Mouse (Mus musculus) heart, adult 18-20 months (tissue): ENCODE measurements at regions not wholly inside any gene's neighbourhood (a gene's known extent, or its start where the extent isn't known, plus 50 kb on each side); places are given as distances from the start of the nearest gene placed in this dataset.
"Not testable (repeated sequence)": the region's sequence is repeated elsewhere in the genome, so short reads cannot be mapped to it uniquely, and the experiment has no call there.

Source experiments
- DNase-seq, 2 experiments: peaks; one replicate each; pipeline ENCODE4 v3.0.0; 2021 to 2022; ENCODE audit warnings: mixed read lengths in 1 of 2

DNA sequence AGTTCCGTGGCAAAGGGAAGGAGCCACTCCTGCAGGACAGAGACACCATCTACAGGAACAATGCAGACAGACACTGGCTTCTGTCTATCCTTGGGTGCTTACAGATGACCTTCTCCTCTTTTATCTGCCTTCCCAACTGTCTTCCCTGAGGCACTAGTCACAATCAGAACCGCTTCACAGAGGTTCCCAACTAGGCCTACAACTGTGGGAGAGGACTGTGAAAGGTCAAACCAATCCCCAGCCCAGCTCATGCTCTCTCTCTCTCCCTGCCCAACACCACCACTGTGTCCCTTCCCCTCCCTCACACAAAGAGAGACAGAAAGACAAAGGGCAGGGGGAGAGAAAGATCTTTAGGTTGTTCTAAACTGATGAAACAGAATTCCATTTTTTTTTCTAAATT is 61.3 kb downstream of the Tmem17 start:
- no peak for DNase-seq

DNA sequence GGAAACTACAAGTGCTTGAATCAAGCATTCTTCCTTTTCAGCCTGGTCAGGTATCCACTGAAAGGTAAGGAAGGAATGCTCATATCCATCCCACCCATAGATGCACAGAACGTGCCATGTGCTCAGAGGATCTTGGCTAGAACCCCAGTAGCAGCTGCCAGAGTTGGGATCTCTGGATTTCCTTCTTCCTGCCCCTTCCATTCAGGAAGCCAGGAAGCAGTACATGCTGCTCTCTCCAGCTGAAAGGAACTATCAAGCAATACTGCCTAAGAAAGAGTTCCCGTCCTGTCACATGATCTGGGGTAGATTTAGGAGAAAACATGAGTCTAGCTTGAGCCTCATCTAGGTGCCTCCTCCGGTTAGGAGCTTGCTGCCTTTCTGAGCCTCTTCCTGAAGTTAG is 61.9 kb downstream of the Tmem17 start:
- DNase-seq: peak in 1 of 2 experiments; percentile 35

DNA sequence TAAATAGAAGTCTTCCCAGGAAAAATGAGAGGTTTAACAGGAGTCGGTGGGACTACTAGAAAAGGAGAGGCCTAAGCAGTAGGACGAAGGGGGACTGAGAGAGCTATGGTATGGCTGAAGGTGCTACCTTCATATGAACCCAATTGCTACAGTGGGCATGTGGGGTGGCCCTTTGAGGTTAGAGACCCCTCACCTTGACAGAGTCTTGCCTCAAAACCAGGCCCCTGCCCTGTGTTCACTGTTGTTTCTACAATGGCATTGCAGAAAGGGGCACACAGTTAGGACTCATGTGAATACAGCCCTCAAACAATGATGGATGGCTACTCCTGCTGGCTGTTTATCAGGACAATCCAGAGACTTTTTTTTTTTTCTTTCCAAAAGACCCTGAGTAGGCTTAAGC is 62.6 kb downstream of the Tmem17 start:
- DNase-seq: no peak

DNA sequence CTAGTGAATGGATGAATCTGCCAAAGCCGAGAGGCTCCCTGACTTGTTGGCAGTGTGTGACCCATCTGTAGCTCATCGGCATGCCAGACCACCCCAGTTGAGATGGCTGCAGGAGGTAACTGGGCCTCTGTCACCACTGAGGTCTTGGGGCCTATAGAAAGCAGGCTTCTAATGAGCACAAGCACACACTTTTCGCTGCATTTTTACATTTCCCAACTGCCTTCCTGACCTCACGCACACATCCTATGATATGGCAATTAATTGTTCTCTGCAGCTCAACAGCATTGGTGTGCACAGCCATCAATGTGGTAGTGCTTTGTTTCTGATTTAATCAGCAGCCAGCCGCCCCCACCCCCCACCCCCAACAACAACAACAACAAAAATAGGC is 72.2 kb downstream of the Tmem17 start:
- DNase-seq: no peak

DNA sequence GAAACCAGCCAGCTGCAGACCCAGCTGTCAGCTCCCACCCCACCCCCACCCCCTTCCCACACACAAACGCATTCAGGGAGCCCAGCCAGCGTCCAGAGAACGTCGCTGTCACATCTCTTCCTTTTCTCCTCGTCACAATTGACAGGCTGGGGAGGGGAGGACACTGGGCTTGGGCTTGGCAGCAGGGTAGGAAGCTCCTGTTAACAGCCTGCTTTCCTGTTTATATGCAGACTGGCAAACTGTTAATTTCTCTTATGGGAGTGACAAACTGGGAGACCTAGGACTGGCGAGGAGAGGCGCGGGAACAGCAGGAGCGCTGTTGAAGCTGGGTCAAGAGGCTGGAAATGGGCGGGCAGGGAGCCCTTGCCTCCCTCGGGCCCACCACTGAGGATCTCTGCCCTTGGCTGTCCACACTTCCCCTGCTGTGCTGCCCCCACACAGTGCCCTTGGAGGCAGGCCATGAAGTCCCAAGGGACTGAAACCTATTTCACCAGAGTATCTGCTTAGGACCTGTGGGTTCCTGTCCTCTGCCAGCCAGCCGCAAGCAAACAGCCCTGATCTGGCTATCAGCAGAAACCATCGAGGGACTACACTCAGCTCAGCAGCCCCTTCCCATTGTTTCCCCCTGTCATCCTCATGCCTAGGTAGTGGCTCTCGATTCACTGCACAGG is 72.7 kb downstream of the Tmem17 start:
- DNase-seq: peak; percentile 51 to 61

DNA sequence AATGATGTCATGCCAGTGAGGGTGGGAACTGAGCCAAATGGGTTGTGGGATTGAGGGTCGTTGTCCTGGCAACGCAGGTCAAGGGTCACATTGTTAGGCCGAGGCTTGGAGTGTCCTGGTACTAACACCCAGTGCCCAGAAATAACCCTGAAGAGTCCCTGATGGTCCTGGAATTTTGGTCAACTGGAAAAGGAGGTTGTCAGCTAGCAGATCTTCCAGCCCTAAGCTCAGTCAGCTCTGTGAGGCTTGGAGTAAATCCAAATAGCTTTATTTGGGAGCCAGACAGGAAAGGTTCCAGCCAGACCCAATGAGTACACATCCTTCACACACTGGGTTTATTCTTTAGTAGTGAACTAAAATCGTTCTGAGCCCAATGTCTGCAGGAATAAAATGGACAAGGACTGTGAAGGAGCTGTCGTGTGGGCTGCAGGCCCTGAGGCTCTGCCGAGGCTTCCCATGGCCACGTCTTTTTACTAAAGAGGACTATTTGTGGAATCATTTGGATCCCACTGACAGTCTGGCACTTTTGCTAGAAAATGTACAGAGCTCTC is 75.9 kb downstream of the Tmem17 start:
- DNase-seq: peak; percentile 62 to 78

DNA sequence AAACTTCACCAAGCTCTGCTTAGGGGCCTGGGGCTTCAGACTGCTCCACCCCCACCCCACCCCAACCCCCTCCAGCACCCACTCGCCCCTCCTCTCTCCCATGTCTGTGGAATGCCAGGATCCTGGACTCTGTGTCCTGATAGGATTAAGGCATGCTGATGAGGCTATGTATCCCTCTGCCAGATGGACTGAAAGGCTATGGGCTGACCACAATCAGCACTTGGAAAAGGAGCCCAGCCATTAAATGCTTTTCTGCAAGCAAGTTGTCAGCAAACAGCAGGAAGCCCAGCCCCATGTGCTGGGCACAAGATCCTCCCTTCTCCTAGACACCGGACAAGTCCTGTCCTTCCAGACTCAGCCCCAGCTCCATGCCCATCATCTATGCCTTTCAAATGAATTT is 76.7 kb downstream of the Tmem17 start:
- DNase-seq: peak; percentile 31 to 51

DNA sequence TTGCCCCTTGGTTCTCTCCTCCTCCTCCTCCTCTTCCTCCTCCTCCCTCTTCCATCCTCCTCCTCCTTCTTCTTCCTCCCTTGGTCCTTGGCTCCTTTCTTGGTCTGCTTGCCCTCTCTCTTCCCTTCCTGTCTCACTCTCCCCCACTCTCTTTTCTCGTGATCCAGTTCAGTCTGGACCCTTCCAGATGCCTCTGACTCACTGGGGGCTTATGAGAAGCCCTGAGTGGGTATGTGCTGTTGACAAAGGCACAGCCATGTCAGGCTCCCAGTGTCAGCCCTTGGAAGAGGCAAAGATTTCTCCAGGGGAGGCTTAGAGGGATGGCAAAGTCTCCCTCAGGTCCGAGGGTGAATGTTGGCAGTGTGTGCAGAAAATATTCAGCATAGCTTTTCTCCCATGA is 78.0 kb downstream of the Tmem17 start:
- DNase-seq: no peak

DNA sequence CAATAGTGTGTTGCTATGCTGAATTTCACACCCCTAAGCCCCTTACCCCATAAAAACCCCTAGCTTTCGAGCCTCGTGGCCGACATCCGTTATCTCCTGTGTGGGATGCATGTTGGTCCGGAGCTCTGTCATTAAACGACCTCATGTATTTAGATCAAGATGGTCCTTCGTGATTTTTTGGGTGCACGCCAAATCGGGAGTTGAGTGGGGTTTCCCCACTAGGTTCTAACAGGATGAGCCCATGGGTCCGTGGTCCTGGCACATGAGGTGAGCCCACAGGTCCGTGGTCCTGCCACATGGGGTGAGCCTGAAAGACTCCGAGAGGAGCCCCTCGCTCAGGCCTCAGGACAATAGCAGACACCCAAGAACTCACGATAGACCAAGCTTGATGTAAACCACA is 79.2 kb downstream of the Tmem17 start:
- not testable (repeated sequence) for DNase-seq

DNA sequence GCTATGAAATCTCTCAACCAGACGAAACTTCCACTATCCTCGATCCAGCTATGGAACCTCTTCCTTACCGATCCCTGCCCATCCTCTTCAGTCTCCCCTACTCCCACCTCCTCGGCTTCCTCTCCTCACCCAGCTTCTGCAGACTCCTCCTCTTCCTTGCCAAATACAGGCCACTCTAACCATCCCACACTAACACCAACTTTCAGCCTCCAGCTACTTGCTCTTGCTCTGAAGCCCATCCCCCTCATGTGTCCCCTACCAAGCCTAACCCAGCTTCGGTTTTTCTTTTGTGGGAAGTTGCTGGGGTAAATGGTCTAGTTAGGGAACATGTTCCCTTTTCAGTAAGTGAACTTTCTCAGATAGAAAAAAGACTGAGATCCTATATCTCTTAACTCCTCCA is 80.8 kb downstream of the Tmem17 start:
- DNase-seq: no peak

DNA sequence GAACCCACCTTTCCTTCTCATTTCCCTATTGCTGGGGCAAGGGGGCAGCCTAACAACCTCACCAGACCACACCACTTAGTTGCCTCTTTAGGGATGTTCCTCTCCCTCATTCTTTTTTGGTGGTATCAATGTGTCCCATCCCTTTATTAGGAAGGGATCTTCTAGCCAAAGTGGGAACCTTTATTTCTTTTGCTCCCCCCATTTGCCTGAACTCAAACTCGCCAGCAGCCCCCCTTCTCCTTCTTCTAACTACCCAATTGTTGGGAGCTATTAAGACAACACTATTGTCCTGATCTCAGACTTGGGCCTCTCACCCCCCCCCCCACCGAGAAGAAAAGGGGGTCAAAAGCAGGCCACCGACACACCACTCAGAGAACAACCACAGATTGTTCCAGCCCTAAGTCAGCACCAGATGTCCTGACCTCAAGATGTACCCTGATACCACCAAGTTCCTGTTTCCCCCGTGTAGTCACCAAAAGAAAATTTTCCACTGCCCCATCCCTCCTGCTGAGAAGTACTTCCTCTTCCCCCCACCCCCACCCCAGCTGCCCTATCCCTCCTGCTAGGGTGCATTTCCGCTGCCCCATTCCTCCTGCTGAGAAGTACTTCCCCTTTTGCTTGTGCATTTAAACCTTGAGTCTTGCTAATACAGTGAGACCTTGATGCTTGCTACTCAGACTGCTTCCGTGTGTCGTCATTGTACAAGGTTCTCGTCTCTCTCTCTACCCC is 84.4 kb downstream of the Tmem17 start:
- DNase-seq: no peak

DNA sequence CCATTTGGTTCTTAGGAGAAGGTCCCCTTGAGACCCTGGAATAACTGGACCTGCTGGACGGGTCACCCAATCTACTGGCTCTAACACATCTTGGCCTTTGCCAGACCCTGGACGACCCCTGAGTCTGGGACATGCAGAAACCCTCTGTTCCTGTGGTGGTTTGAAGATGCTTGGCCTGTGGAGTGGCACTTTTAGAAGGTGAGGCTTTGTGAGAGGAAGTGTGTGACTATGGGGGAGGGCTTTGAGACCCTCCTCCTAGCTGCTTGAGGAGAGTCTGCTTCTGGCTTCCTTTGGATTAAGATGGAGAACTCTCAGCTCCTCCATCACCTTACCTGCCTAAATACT is 84.9 kb downstream of the Tmem17 start:
- no peak for DNase-seq

DNA sequence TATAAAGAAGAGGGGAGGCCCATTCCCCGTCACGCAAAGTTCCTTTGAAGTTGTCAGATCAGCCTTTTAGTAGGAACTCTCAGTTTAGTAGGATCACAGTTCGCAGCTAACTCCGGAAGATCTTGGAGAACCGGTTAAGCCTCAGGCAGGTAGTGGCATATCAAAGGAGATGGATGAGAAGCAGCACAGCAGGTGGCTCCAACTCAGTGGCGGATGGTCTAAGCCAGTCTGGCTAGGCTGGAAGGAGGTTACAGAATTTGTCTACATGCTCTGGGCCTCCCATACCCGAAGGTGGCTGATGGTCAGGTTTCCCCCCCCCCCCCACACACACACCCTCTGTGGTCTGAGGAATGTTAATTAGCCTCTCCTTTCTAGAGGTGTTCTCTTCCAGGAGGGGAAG is 88.5 kb downstream of the Tmem17 start:
- no peak for DNase-seq

DNA sequence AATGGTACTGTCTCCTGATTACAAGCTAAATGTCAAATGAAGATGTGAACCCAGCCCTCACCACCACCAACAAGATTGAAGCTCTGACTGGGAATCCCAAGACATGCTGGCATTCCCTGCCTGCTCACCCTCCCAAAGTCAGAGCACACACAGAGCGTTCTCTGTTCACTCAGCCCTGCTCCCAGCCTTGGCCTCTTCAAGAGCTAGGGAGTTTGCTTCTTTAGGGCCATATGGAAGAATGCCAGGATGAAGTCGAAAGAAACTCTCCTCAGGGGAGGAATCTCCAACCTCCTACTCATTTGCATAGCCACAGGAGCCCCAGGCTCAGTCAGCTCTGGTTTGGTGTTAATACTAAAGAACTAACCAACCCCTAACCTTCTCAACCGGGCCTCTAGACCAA is 90.1 kb downstream of the Tmem17 start:
- DNase-seq: peak in 1 of 2 experiments; percentile 10

DNA sequence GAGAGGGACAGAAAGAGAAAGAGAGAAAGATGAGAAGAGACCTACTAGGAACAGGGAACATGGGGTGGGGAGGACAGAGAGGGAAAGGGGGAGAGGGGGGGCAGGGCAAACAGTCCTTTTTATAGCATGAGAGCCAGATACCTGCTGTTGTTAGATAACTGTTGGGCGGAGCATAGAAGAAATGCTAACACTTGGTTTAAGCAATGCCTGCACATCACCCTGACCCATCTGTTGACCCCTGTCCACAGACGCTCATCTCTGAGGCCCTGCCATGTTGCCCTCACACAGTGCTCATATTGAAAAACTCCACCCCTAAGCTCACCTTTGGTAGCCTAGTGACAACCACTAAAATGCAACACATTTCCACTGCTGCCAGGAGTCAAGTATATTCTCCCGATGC is 90.7 kb downstream of the Tmem17 start:
- DNase-seq: no peak

DNA sequence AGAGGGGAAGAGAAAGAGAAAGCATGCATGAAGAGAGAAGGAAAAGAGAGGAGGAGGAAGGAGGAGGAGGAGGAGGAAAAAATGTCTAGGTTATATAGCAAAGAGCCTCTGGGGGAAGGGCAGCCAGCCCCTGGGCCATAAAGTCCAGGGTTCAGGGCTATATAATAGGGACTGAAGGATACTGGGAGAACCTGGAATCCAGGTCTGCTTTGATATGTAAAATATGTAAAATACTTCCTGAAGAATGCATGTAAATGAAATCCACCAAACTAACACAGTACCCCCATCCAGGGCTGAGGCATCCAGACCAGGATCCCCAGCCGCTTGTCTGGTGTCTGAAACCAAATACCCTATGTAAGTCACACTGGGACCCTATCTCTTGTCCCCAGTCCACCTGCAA is 91.5 kb downstream of the Tmem17 start:
- no peak for DNase-seq

DNA sequence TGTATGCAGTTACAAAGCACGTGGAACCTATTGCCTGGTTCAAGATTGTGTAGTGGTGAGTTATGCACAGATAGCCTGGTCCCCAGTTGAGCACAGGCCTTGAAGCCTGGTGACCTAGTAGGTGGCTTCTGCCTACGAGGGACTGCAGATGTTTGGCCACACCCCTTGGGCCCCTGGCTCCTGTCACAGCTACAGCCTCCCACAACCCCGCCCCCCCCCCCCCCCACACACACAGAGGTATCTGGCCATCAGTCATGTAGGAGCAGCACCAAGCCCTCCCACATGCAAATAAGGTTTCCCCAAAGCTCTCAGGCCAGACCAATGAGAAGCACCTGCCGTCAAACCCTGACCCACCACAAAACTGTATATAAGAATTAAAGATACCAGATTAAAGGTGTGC is 94.5 kb downstream of the Tmem17 start:
- no peak for DNase-seq

DNA sequence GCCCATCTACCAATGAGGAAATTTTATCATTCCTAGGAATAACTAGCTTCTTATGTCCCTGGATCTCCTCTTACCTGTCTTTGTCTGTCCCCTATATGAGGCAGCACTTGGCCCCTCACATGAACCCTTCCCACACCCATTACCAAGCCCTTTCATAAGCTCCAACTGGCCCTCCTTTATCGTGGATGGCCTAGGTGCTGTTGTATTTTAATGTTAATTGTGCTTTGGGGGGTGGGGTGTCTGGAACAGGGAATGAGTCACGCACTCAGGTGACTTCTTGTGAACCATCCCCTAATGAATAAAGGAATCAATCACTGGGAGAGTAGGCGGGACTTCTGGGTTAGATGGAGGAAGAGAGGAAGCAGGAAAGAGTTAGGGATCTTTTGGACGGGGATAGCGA is 95.8 kb downstream of the Tmem17 start:
- no peak for DNase-seq

DNA sequence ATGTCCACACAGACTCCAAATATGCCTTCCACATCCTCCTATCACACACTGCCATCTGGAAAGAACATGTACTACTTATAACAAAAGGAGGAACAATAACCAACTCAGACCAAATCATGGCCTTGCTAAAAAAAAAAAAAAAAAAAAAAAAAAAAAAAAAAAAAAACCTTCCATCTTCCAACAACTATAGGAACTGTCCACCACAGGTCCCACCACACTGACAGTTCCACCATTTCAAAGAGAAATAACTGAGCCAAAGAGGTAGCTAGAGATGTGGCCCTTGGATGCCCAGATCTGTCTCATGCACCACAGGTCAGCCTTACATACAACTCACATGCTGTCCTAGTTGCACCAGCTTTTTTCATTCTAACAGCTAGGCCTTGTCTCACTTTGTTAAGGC is 97.1 kb downstream of the Tmem17 start:
- DNase-seq: no peak

DNA sequence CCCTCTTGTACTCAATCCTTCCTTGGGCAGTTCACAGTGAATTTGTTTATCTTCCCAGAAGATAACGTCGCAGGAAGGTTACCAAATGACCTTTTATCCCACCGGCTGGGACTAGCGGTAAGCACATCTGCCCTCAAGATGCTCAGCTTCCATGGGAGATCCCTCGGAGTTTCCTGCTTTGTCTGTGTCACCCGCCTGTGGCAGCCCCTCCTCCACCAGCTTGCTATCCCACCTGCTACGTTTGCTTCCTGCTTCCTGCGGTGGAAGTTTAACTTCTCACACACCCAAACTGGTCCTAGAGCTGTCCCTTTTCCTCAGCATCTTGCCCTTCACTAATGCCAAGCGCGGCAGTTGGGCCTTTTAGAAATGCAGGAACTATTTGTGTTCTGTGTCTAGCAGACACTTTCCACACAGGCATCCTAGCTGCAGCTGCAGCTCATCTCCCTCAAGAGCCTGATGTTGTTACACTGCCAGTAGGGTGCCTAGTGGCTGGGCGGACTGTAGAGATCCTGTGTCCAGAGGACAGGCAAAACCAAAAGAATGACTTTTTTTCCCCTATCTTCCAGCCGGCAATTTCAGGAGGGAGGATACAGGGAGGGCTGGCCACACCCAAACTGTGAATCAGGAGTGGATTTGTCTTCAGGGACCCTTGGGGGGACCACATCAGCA is 98.7 kb downstream of the Tmem17 start:
- peak in 1 of 2 experiments; percentile 18 for DNase-seq

DNA sequence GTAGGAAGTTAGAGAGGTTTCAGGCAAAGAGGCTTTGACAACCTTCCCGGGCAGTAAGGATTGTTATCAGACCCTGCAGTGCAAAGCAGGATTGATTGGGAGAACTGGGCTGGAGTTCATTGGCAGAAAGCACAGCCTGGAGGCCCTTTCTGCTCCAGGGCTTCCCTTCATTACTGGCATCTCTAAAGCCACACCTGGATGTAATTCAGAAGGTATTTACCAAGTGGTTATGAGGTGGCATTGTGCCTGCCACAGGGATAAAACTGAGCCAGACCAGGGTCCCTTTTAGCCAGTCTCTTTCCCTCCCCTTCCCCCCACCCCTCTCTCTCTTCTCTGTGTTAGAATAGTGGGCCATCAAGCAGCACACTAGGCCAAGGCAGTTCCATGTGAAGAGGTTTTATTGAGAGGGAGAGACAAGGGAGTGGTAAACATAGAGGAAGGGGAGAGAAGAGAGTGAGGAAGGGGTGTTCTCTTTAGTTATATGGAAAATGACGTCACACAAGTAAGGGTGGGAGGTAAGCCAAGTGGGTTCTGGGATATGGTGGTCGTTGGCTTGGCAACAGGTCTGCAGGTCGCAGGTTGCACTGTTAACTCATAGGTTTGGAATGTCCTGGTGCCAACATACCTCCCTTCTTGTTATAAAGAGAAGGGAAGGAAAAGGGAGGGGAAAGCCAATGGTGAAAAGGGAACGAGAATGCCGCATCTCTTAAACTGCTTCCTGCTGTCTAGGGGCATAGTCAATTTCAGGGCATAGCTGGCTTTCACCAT is 99.4 kb downstream of the Tmem17 start:
- DNase-seq: no peak

DNA sequence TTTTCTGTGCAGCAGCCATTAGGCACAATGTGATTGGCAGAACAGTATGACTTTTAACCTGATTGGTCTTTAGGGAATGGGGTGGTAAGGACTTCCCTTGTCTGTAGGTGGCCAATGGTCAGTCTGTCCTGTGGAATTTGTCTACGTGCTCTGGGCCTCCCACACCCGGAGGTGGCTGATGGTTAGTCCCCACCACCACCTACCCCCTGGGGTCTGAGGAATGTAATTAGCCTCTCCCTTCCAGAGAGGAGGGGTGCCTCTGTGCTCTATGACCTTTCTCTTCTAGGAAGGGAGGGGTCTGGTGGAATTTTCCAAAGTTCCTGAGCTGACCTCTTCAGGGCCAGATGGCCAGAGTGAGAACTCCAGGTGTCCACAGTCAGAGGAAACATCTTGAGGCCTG is 101.6 kb downstream of the Tmem17 start:
- DNase-seq: no peak
